Mouse (Mus musculus): ENCODE data around the gene Thrb. TPM values are rescaled to one million over a fixed set of nuclear protein-coding genes. Genes with fewer than 3 reads are reported as not detected.

Thrb gene
- polyA plus RNA-seq, 1 experiment from 2014 or later = 7.8 TPM

- ATAC-seq = no peak
- no peaks in the 10 kb centered on the region for H3K27me3 ChIP-seq
- no peak for DNase-seq (ENCODE audit: low read depth, low spot score)
- ChIA-PET POLR2A (no interaction called here), CTCF (no interaction called here)
- no peak for TF ChIP-seq CTCF (IDR thresholded peaks at IDR 0.05)
- in situ Hi-C loops (cut with MboI; ENCODE audit: low pct_unique_long_range_greater_than_20kb) = no loop called here
These were observed 321.2 kb downstream of the Thrb start for GRCm38 (mm10) chr14:17981258-17981657.

GRCm38 (mm10) chr14:17982017-17982416 lies 322.0 kb downstream of the Thrb start:
- TF ChIP-seq CTCF (IDR thresholded peaks at IDR 0.05) = no peak
- ChIA-PET CTCF (no interaction called here), POLR2A (no interaction called here)
- no peak for DNase-seq (ENCODE audit: low read depth, low spot score)
- in situ Hi-C loops (cut with MboI; ENCODE audit: low pct_unique_long_range_greater_than_20kb) = no loop called here
- no peak for ATAC-seq
- H3K27me3 ChIP-seq = no peaks in the 10 kb centered on the region

- CTCF ChIA-PET = no interaction called here
- H3K27me3 ChIP-seq = no peaks in the 10 kb centered on the region
- DNase-seq (ENCODE audit: low read depth, low spot score) = no peak
- in situ Hi-C loops (cut with MboI; ENCODE audit: low pct_unique_long_range_greater_than_20kb) = no loop called here
- no peak for ATAC-seq
- TF ChIP-seq CTCF (IDR thresholded peaks at IDR 0.05) = no peak
- POLR2A ChIA-PET = no interaction called here
These were observed 323.3 kb downstream of the Thrb start for GRCm38 (mm10) chr14:17983390-17983789.

GRCm38 (mm10) chr14:17983839-17984238 lies 323.8 kb downstream of the Thrb start:
- in situ Hi-C loops (cut with MboI; ENCODE audit: low pct_unique_long_range_greater_than_20kb) = no loop called here
- TF ChIP-seq CTCF (IDR thresholded peaks at IDR 0.05) = no peak
- DNase-seq (ENCODE audit: low read depth, low spot score) (no peak), ATAC-seq (no peak)
- ChIA-PET POLR2A (no interaction called here), CTCF (no interaction called here)
- no peaks in the 10 kb centered on the region for H3K27me3 ChIP-seq

DNA sequence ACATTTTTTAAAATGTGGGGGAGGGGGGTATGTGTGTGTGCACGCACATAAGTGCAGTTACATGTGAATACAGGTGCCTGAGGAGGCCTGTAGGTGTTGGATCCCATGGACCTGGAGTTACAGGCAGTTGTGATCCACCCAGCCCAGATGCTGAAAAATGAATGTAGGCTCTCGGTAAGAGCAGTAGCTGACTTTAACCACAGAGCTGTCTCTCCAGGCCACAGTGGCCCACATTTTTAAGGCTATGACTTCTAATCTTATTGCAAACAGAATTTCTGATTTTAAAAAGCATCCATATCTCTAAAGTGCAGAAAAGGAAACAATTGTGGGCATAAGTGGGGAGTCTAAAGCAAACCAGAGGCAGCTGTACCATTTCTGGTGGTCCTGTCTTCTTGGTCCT lies 328.5 kb downstream of the Thrb start:
- in situ Hi-C loops (cut with MboI; ENCODE audit: low pct_unique_long_range_greater_than_20kb) = no loop called here
- POLR2A ChIA-PET = no interaction called here
- no peaks in the 10 kb centered on the region for H3K27me3 ChIP-seq
- DNase-seq (ENCODE audit: low read depth, low spot score) (no peak), ATAC-seq (no peak)
- TF ChIP-seq CTCF (IDR thresholded peaks at IDR 0.05) = no peak
- CTCF ChIA-PET = no interaction called here

DNA sequence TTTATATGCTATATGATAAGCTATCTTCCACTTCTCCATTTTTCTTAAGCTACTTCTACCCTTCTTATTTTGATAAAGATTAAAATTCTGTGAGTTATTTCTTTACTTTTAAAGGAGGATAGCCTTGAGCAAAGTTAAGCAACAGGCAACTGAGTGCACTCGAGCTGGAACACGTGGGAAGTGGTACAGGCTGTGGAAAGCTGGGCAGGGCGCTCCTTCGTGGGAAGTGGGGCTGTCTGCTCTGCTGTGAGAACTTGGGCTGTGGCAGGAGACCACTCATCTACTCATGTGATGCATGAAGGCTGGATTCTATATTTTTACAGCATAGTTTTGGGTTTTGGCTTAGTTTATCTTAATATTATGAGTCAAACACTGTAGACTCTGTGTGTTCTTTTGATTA lies 329.1 kb downstream of the Thrb start:
- ChIA-PET POLR2A (no interaction called here), CTCF (no interaction called here)
- DNase-seq (ENCODE audit: low read depth, low spot score) = no peak
- no peaks in the 10 kb centered on the region for H3K27me3 ChIP-seq
- no peak for ATAC-seq
- in situ Hi-C loops (cut with MboI; ENCODE audit: low pct_unique_long_range_greater_than_20kb) = no loop called here
- TF ChIP-seq CTCF (IDR thresholded peaks at IDR 0.05) = no peak

- no peak for DNase-seq (ENCODE audit: low read depth, low spot score)
- CTCF ChIA-PET = interaction anchor here (1.2 kb wide), 1 partner anchor 29 kb away, joined by 3 read pairs; no protein-coding TSS in a partner anchor
- no peak for ATAC-seq
- H3K27me3 ChIP-seq = no peaks in the 10 kb centered on the region
- TF ChIP-seq CTCF (IDR thresholded peaks at IDR 0.05) = no peak
- in situ Hi-C loops (cut with MboI; ENCODE audit: low pct_unique_long_range_greater_than_20kb) = no loop called here
- POLR2A ChIA-PET = no interaction called here
These were observed 330.1 kb downstream of the Thrb start for GRCm38 (mm10) chr14:17990186-17990585.

DNA sequence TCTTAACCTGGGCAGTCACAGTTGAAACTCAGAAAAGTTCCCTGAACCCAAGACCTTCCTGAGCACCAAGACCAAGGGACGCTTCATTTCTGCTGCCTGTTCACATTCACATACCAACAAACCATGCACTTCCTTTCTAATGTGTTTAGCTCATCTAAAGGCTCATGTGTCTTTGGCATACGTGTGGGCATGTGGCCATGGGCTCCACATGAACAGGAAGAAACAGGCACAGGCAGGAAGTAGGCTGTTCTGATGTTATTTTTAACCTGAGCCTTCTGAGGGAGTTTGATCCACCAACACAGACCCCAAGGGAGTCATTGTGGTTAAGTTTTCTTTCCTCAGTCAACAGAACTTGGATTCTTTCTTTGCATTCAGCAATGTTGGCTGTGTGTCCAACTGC lies 341.8 kb downstream of the Thrb start:
- ChIA-PET CTCF (no interaction called here), POLR2A (interaction anchor here (0.7 kb wide), 1 partner anchor 17 kb away, joined by 3 read pairs; no protein-coding TSS in a partner anchor)
- no peak for DNase-seq (ENCODE audit: low read depth, low spot score)
- ATAC-seq = no peak
- TF ChIP-seq CTCF (IDR thresholded peaks at IDR 0.05) = no peak
- H3K27me3 ChIP-seq = no peaks in the 10 kb centered on the region
- in situ Hi-C loops (cut with MboI; ENCODE audit: low pct_unique_long_range_greater_than_20kb) = no loop called here

- CTCF ChIA-PET = no interaction called here
- in situ Hi-C loops (cut with MboI; ENCODE audit: low pct_unique_long_range_greater_than_20kb) = no loop called here
These were observed 343.6 kb downstream of the Thrb start for GRCm38 (mm10) chr14:18003686-18004085.

DNA sequence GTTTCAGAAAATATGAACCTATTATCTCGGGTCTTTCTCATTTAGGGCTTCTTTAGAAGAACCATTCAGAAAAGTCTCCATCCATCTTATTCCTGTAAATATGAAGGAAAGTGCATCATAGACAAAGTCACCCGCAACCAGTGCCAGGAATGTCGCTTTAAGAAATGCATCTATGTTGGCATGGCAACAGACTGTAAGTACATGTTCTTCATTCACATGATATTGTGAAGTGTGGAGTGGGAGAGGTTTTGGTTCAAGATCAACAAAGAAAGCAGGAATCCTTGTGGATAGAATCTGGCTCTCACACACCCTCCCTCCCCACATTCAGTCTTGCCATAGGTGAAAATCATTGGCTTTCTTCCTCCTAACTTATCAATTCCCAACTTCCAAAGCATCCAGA lies 348.5 kb downstream of the Thrb start:
- H3K27me3 ChIP-seq = no peaks in the 10 kb centered on the region
- CTCF ChIA-PET = no interaction called here
- no peak for ATAC-seq
- POLR2A ChIA-PET = no interaction called here
- no peak for DNase-seq (ENCODE audit: low read depth, low spot score)
- TF ChIP-seq CTCF (IDR thresholded peaks at IDR 0.05) = no peak
- in situ Hi-C loops (cut with MboI; ENCODE audit: low pct_unique_long_range_greater_than_20kb) = no loop called here

More at GRCm38 (mm10) chr14:18003686-18004085, 343.6 kb downstream of the Thrb start:
- TF ChIP-seq CTCF (IDR thresholded peaks at IDR 0.05) = no peak
- H3K27me3 ChIP-seq = no peaks in the 10 kb centered on the region
- DNase-seq (ENCODE audit: low read depth, low spot score) (no peak), ATAC-seq (no peak)
- POLR2A ChIA-PET = no interaction called here

- H3K27me3 ChIP-seq = no peaks in the 10 kb centered on the region
- CTCF ChIA-PET = no interaction called here
- ATAC-seq = no peak
- POLR2A ChIA-PET = no interaction called here
- in situ Hi-C loops (cut with MboI; ENCODE audit: low pct_unique_long_range_greater_than_20kb) = no loop called here
- no peak for DNase-seq (ENCODE audit: low read depth, low spot score)
- no peak for TF ChIP-seq CTCF (IDR thresholded peaks at IDR 0.05)
These were observed 356.5 kb downstream of the Thrb start for GRCm38 (mm10) chr14:18016604-18017003.

- DNase-seq (ENCODE audit: low read depth, low spot score) (no peak), ATAC-seq (no peak)
- ChIA-PET POLR2A (no interaction called here), CTCF (interaction anchor here (1.3 kb wide), 1 partner anchor 617 kb away, joined by 3 read pairs; no protein-coding TSS in a partner anchor)
- no peaks in the 10 kb centered on the region for H3K27me3 ChIP-seq
- in situ Hi-C loops (cut with MboI; ENCODE audit: low pct_unique_long_range_greater_than_20kb) = no loop called here
- TF ChIP-seq CTCF (IDR thresholded peaks at IDR 0.05) = no peak
These were observed 360.1 kb downstream of the Thrb start for GRCm38 (mm10) chr14:18020128-18020527.

Data from Patski (cell line).